Comparison of ENCODE assay signal across 17 mouse cellular contexts in genomic region chr2:157873691-157874090, GRCm38 (mm10). TPM values are rescaled to one million over a fixed set of nuclear protein-coding genes. Genes with fewer than 3 reads are reported as not detected.
DNase-seq lines count a peak whose midpoint lies in the region; ATAC-seq and TF ChIP-seq lines count a peak whose summit lies in the region.
"Had no signal": no experiment of that assay in that cellular context is flagged by ENCODE, and none has a peak within 500 bp of the region (broad histone marks: within the 10 kb centered on the region; RNA-seq: fewer than 3 reads in every experiment).

No protein-coding gene starts in this region.

- TF ChIP-seq EP300 in heart, adult 2 months (IDR thresholded peaks at IDR 0.05; ENCODE audit: insufficient read depth, low read depth, low read length): no peak

- H3K4me3 ChIP-seq in heart, adult 2 months: no peak overlapping the region
- H3K4me3 ChIP-seq in neural tube, embryonic 15.5 days (replicated peaks): no peak overlapping the region
- H3K4me3 ChIP-seq in midbrain, embryonic 13.5 days (replicated peaks): no peak overlapping the region
- no peak overlapping the region for H3K4me3 ChIP-seq in midbrain, embryonic 15.5 days
- H3K4me3 ChIP-seq: embryonic facial prominence, embryonic 13.5 days; neural tube, embryonic 13.5 days had no signal

- no peaks in the 10 kb centered on the region for H3K27me3 ChIP-seq in heart, adult 2 months (ENCODE audit: control insufficient read depth, insufficient read depth, low read length)
- no peaks in the 10 kb centered on the region for H3K27me3 ChIP-seq in neural tube, embryonic 15.5 days (replicated peaks)
- no peaks in the 10 kb centered on the region for H3K27me3 ChIP-seq in midbrain, embryonic 13.5 days
- H3K27me3 ChIP-seq in midbrain, embryonic 15.5 days (replicated peaks): no peaks in the 10 kb centered on the region
- H3K27me3 ChIP-seq: embryonic facial prominence, embryonic 13.5 days; neural tube, embryonic 13.5 days had no signal

- H3K4me2 ChIP-seq in neural tube, embryonic 15.5 days: no peak overlapping the region
- no peak overlapping the region for H3K4me2 ChIP-seq in midbrain, embryonic 13.5 days (replicated peaks)
- H3K4me2 ChIP-seq in midbrain, embryonic 15.5 days: no peak overlapping the region
- H3K4me2 ChIP-seq: embryonic facial prominence, embryonic 13.5 days; neural tube, embryonic 13.5 days had no signal

- H3K9me3 ChIP-seq in neural tube, embryonic 15.5 days (replicated peaks): no peaks in the 10 kb centered on the region
- no peaks in the 10 kb centered on the region for H3K9me3 ChIP-seq in midbrain, embryonic 13.5 days
- H3K9me3 ChIP-seq in midbrain, embryonic 15.5 days: no peaks in the 10 kb centered on the region
- H3K9me3 ChIP-seq: embryonic facial prominence, embryonic 13.5 days; neural tube, embryonic 13.5 days had no signal

- no peak overlapping the region for H3K9ac ChIP-seq in heart, adult 2 months (ENCODE audit: low read depth, low read length)
- H3K9ac ChIP-seq in neural tube, embryonic 15.5 days (replicated peaks): no peak overlapping the region
- H3K9ac ChIP-seq in midbrain, embryonic 13.5 days (replicated peaks): no peak overlapping the region
- no peak overlapping the region for H3K9ac ChIP-seq in midbrain, embryonic 15.5 days
- H3K9ac ChIP-seq: embryonic facial prominence, embryonic 13.5 days; neural tube, embryonic 13.5 days had no signal

- H3K36me3 ChIP-seq in heart, adult 2 months (ENCODE audit: control insufficient read depth, insufficient read depth, low read length): no peaks in the 10 kb centered on the region
- H3K36me3 ChIP-seq in neural tube, embryonic 15.5 days: peaks cover 9% of the 10 kb centered on the region
- peaks cover 27% of the 10 kb centered on the region for H3K36me3 ChIP-seq in midbrain, embryonic 13.5 days
- H3K36me3 ChIP-seq in midbrain, embryonic 15.5 days (replicated peaks): no peaks in the 10 kb centered on the region

- no peaks in the 10 kb centered on the region for H3K79me2 ChIP-seq in heart, adult 2 months (replicated peaks; ENCODE audit: control insufficient read depth, insufficient read depth, low read length)

- TF ChIP-seq CTCF in heart, adult 2 months (IDR thresholded peaks at IDR 0.05): no peak

- H3K27ac ChIP-seq in heart, adult 2 months: peak overlapping the region; percentile 29; the same call in 1 of the 2 replicates
- peak overlapping the region; percentile 51 for H3K27ac ChIP-seq in neural tube, embryonic 15.5 days (replicated peaks)
- no peak overlapping the region for H3K27ac ChIP-seq in midbrain, embryonic 13.5 days
- H3K27ac ChIP-seq in midbrain, embryonic 15.5 days: no peak overlapping the region
- H3K27ac ChIP-seq: embryonic facial prominence, embryonic 13.5 days; hindbrain, postnatal 0 days; neural tube, embryonic 13.5 days had no signal

- peaks cover 7% of the 10 kb centered on the region for H3K4me1 ChIP-seq in heart, adult 2 months (ENCODE audit: control insufficient read depth, insufficient read depth, low read length)
- H3K4me1 ChIP-seq in neural tube, embryonic 15.5 days: peaks cover 39% of the 10 kb centered on the region
- no peaks in the 10 kb centered on the region; the same call in 1 of the 2 replicates for H3K4me1 ChIP-seq in midbrain, embryonic 13.5 days (replicated peaks)
- H3K4me1 ChIP-seq in midbrain, embryonic 15.5 days: peaks cover 21% of the 10 kb centered on the region

- WGBS in heart, adult 2 months: 58% methylated on average over 1 of the region's 1 CpGs
- 77% methylated on average over 1 of the region's 1 CpGs for whole genome bisulfite sequencing in neural tube, embryonic 15.5 days
- 92% methylated on average over 1 of the region's 1 CpGs for WGBS in midbrain, embryonic 13.5 days
- WGBS in midbrain, embryonic 15.5 days: 88% methylated on average over 1 of the region's 1 CpGs

- no peak for ATAC-seq in neural tube, embryonic 15.5 days (ENCODE audit: low FRiP score)
- no peak for ATAC-seq in midbrain, embryonic 13.5 days
- no peak for ATAC-seq in midbrain, embryonic 15.5 days (replicated peaks)

- TF ChIP-seq POLR2A in heart, adult 2 months (IDR thresholded peaks at IDR 0.05; ENCODE audit: insufficient read depth, low read depth, low read length): no peak

- DNase-seq in adrenal gland, postnatal 10 days: peak; percentile 45
- DNase-seq in adrenal gland, adult 18-20 months (ENCODE audit: low spot score in 2 of 2): no peak
- DNase-seq in heart, adult 2 months: peak in 1 of 2 experiments; percentile 14
- DNase-seq in heart, postnatal 4 days: no peak
- DNase-seq in neural tube, embryonic 10.5 days (ENCODE audit: extremely low spot score, low spot score): no peak
- DNase-seq: lung, adult 2 months; thymus, postnatal 25 days had no signal

- intact Hi-C loops in heart, adult 2 months (cut with DNase I): loop anchor here (5.0 kb wide), 2 partner anchors 56 to 121 kb away; no protein-coding TSS in a partner anchor

RNA-seq across cellular contexts. Expression of gene Vstm2l, which starts 40.8 kb away (rescaled TPM):
- total RNA-seq in adrenal gland, postnatal 10 days (2021): 10 to 100 TPM in 1 of 2 experiments, 1 to 10 TPM in 1; 7.3 to 15.7 TPM
- total RNA-seq in adrenal gland, adult 18-20 months (2021): 1 to 10 TPM; 1.6 to 3.3 TPM
- not detected for total RNA-seq in heart, adult 2 months (2021)
- 0.08 TPM in 1 of 2 replicates, not detected in the other for polyA plus RNA-seq in heart, adult 2 months (2012; rRNA removed)
- under 1 TPM in 1 of 2 experiments, not detected in 1; 0.32 TPM for total RNA-seq in heart, postnatal 4 days (2021)
- 31.2 and 42.9 TPM in 2 replicates for polyA plus RNA-seq in neural tube, embryonic 15.5 days (2015; fragmentation: Nextera tagmentation; extraction: Ambion mirVana)
- polyA plus RNA-seq in midbrain, embryonic 13.5 days (2015; fragmentation: Nextera tagmentation; extraction: Ambion mirVana): 11.3 and 19.3 TPM in 2 replicates
- polyA plus RNA-seq in midbrain, embryonic 15.5 days (2015; fragmentation: Nextera tagmentation; extraction: Ambion mirVana): 28.3 and 33.3 TPM in 2 replicates
- total RNA-seq: common myeloid progenitor, adult 5-6 weeks; MEL; monocyte, adult 5-6 weeks had no signal
- polyA plus RNA-seq: heart, postnatal 0 days; lung, adult 2 months had no signal

Comparison
In these comparisons a context has a peak if more than half of its experiments do, and no peak if none do; other contexts are left out.
1. H3K27ac ChIP-seq: peak in heart, adult 2 months (single experiment) and neural tube, embryonic 15.5 days (single experiment); none in midbrain, embryonic 13.5 days (single experiment) and midbrain, embryonic 15.5 days (single experiment).